Mouse (Mus musculus): Measurements from ENCODE around the gene Mapkap1. TPM values are rescaled to one million over a fixed set of nuclear protein-coding genes. Genes with fewer than 3 reads are reported as not detected.

Mapkap1 gene
- polyA plus RNA-seq (2015; fragmentation: Nextera tagmentation; extraction: Ambion mirVana): 97.8 and 100 TPM in 2 replicates

DNA sequence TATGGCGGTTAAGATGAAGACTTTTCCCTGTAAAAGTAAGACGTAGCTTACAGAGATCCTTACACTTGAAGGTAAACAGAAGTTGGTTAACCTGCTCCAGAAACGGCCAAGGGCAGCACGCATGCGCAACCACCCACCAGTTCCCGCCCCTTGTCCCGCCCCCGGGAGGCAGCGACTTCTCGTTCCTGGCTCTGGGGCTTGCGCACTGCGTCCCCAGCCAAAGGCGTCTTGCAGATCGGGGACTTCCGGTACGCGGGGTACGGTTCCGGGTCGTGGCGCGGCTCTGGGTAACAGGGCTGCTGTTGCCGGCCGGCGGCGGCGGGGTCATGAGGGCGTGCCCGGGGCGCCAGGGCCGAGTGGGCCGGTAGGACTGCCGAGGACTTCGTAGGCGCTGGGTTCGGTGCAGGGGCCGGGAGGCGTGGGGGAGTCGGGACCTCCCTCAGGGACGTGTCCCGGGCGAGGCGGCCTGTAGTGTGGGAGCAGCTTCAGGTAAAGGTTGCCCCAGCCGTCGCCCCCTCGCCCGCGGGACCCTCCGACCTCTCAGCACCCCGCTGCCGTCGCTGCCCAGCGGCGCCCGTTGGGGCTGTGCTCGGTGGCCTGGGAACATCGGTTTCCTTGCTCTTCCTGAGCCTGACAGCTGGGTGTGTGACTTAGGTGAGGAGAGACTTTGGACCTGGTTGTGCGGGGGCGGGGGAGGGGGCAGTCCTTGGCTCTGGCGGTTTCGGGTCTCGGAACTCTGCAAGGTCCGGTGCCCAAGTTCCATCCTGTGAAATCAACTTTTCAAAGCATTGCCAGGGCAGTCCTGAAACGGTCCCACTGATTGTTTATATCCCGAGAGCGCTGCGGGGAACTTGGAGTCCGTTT, at the start of gene Mapkap1:
Gene Mapkap1, plus strand, starts transcription at position 171 of the 864 bp plus-strand sequence.
- Histone ChIP-seq H3K4me2 (peak within 1 kb of the TSS; percentile 75), H3K36me3 (replicated peaks) (no peaks in the 10 kb centered on the region), H3K4me3 (peak within 1 kb of the TSS; percentile 85), H3K27me3 (replicated peaks) (no peaks in the 10 kb centered on the region), H3K4me1 (peaks cover 21% of the 10 kb centered on the region), H3K27ac (peak within 1 kb of the TSS; percentile 54; the same call in 1 of the 2 replicates), H3K9ac (peak within 1 kb of the TSS; percentile 80), H3K9me3 (no peaks in the 10 kb centered on the region)
- peak; percentile 99 for ATAC-seq (replicated peaks)
- under 1% methylated on average over 67 of the region's 68 CpGs for WGBS

GRCm38 (mm10) chr2:34363678-34364077, 42.9 kb upstream of the Mapkap1 start:
- H3K27ac ChIP-seq: no peak overlapping the region

GRCm38 (mm10) chr2:34367024-34367423, 39.5 kb upstream of the Mapkap1 start:
- no peak for ATAC-seq (replicated peaks)
- 57% methylated on average over 2 of the region's 2 CpGs for WGBS
- Histone ChIP-seq H3K27me3 (replicated peaks) (no peaks in the 10 kb centered on the region), H3K4me3 (peak overlapping the region; percentile 13; the same call in 1 of the 2 replicates), H3K9ac (no peak overlapping the region), H3K4me1 (peaks cover 23% of the 10 kb centered on the region), H3K36me3 (replicated peaks) (no peaks in the 10 kb centered on the region), H3K4me2 (peak overlapping the region; percentile 35), H3K9me3 (no peaks in the 10 kb centered on the region), H3K27ac (no peak overlapping the region)

More at GRCm38 (mm10) chr2:34363678-34364077, 42.9 kb upstream of the Mapkap1 start:
- Histone ChIP-seq H3K36me3 (replicated peaks) (no peaks in the 10 kb centered on the region), H3K4me1 (peaks cover 33% of the 10 kb centered on the region), H3K9me3 (no peaks in the 10 kb centered on the region), H3K27me3 (replicated peaks) (no peaks in the 10 kb centered on the region), H3K4me3 (no peak overlapping the region), H3K9ac (no peak overlapping the region), H3K4me2 (peak overlapping the region; percentile 27)
- ATAC-seq (replicated peaks): no peak
- WGBS: 10% methylated on average over 1 of the region's 1 CpGs

DNA sequence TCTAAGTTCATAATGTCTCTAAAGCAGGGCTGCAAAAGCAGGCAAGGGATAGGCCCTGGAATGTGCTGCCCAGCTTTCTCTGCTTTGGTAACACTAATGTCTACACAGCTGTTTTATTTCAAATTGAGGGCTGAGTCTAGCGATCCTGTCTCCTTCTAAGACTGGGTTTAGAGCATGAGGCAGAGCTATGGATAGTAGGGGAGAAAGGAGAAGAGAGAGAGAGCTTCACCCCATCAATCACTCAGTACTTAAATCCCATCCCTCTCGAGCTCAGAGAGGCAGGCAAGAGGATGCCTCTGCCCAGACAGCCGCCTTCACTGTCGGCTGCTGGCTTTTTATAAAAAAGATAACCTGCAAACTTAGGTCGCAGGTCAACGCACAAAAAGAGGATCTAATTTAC, 38.2 kb upstream of the Mapkap1 start:
- Histone ChIP-seq H3K4me2 (peak overlapping the region; percentile 46), H3K9ac (peak overlapping the region; percentile 24; the same call in 1 of the 2 replicates), H3K9me3 (no peaks in the 10 kb centered on the region), H3K27ac (peak overlapping the region; percentile 71), H3K27me3 (replicated peaks) (no peaks in the 10 kb centered on the region), H3K4me3 (peak overlapping the region; percentile 35), H3K36me3 (replicated peaks) (no peaks in the 10 kb centered on the region), H3K4me1 (peaks cover 25% of the 10 kb centered on the region)
- 15% methylated on average over 6 of the region's 6 CpGs for WGBS
- ATAC-seq (replicated peaks): no peak

DNA sequence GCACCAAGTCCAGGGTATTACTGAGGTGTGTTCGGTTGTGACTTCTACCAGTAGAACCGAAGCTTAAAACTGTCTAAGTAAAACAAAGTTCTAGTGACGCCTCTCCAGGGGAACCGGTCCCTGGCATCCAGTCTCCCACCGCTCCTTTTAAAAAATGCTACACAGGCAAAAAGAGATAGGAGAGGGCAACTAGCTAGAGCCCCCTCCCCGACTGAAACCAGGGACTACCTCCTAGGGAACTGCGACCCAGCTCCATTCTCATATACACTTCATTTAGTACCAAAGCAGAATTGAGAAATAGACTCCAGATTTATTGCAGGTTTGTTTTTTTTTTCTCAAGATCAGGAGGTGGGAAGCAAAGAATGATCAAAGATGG, 36.2 kb upstream of the Mapkap1 start:
- no peak for ATAC-seq (replicated peaks)
- H3K27ac ChIP-seq: peak overlapping the region; percentile 92
- no peaks in the 10 kb centered on the region for H3K36me3 ChIP-seq (replicated peaks)
- 4% methylated on average over 7 of the region's 7 CpGs for WGBS
- H3K27me3 ChIP-seq (replicated peaks): no peaks in the 10 kb centered on the region
- peak overlapping the region; percentile 63 for H3K4me3 ChIP-seq
- H3K4me2 ChIP-seq: peak overlapping the region; percentile 93
- H3K9me3 ChIP-seq: no peaks in the 10 kb centered on the region
- H3K9ac ChIP-seq: peak overlapping the region; percentile 81
- H3K4me1 ChIP-seq: peaks cover 23% of the 10 kb centered on the region

DNA sequence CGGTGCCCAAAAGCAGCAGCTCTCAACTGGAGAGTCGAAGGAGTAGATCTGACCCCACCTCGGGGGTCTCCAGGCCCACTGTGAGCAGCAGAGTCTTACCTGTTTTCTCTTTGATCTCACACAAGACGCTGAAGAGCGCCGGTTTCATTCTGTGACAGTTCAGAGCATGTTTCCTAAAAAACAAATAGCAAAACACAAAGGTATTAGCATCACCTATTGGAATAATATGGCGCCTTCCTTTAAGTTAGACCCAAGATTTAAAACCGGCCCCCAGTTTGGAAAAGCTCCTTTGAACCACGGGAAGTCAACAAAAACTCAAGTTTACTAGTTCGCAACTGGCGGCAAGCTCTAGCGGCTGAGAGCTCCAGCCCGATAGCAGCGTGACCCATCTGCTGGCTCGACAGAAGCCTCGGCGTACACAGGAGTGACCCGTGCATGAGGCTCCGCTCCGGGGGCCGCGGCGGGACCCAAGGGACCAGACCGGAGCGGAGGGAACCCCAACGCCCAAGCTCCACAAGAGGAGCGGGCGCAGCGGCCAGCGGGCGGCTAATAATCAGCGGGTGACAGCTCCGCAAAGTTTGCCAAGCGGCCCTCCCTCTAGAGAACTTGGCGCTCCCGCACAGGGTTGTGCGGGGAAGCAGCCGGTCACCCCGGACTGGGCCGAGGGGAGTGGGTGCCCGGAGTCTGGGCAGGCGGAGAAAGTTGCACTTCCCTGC, 35.7 kb upstream of the Mapkap1 start:
- H3K27ac ChIP-seq: peak overlapping the region; percentile 92
- peaks cover 23% of the 10 kb centered on the region for H3K4me1 ChIP-seq
- H3K36me3 ChIP-seq (replicated peaks): no peaks in the 10 kb centered on the region
- H3K4me2 ChIP-seq: peak overlapping the region; percentile 93
- H3K4me3 ChIP-seq: peak overlapping the region; percentile 63
- under 1% methylated on average over 42 of the region's 42 CpGs for WGBS
- H3K27me3 ChIP-seq (replicated peaks): no peaks in the 10 kb centered on the region
- peak overlapping the region; percentile 81 for H3K9ac ChIP-seq
- ATAC-seq (replicated peaks): no peak
- H3K9me3 ChIP-seq: no peaks in the 10 kb centered on the region

GRCm38 (mm10) chr2:34371441-34372304, 34.9 kb upstream of the Mapkap1 start:
- under 1% methylated on average over 93 of the region's 118 CpGs for WGBS
- peak overlapping the region; percentile 63 for H3K4me3 ChIP-seq
- H3K9me3 ChIP-seq: no peaks in the 10 kb centered on the region
- peak overlapping the region; percentile 81 for H3K9ac ChIP-seq
- peaks cover 23% of the 10 kb centered on the region for H3K4me1 ChIP-seq
- H3K27me3 ChIP-seq (replicated peaks): no peaks in the 10 kb centered on the region
- no peaks in the 10 kb centered on the region for H3K36me3 ChIP-seq (replicated peaks)
- peak; percentile 40 for ATAC-seq (replicated peaks)
- H3K4me2 ChIP-seq: peak overlapping the region; percentile 93
- peak overlapping the region; percentile 92 for H3K27ac ChIP-seq

- Histone ChIP-seq H3K9me3 (no peaks in the 10 kb centered on the region), H3K4me1 (peaks cover 21% of the 10 kb centered on the region), H3K27me3 (replicated peaks) (no peaks in the 10 kb centered on the region), H3K27ac (peak within 1 kb of the TSS; percentile 92), H3K4me2 (peak within 1 kb of the TSS; percentile 93), H3K36me3 (replicated peaks) (no peaks in the 10 kb centered on the region), H3K4me3 (peak within 1 kb of the TSS; percentile 63), H3K9ac (peak within 1 kb of the TSS; percentile 81)
- under 1% methylated on average over 66 of the region's 102 CpGs for WGBS
- ATAC-seq (replicated peaks): peak; percentile 93
Measured at GRCm38 (mm10) chr2:34372305-34373301, 34.0 kb upstream of the Mapkap1 start, which contains the start of gene Pbx3. Pbx3 (minus strand) TSS chr2:34373142.

GRCm38 (mm10) chr2:34373886-34374285, 32.7 kb upstream of the Mapkap1 start:
- no peak overlapping the region for H3K27ac ChIP-seq
- H3K4me1 ChIP-seq: peaks cover 14% of the 10 kb centered on the region
- H3K9me3 ChIP-seq: no peaks in the 10 kb centered on the region
- H3K9ac ChIP-seq: no peak overlapping the region
- no peaks in the 10 kb centered on the region for H3K36me3 ChIP-seq (replicated peaks)
- H3K4me3 ChIP-seq: no peak overlapping the region
- WGBS: 48% methylated on average over 3 of the region's 3 CpGs
- ATAC-seq (replicated peaks): no peak
- H3K27me3 ChIP-seq (replicated peaks): no peaks in the 10 kb centered on the region
- H3K4me2 ChIP-seq: peak overlapping the region; percentile 93

- Histone ChIP-seq H3K36me3 (replicated peaks) (no peaks in the 10 kb centered on the region), H3K9me3 (no peaks in the 10 kb centered on the region), H3K27me3 (replicated peaks) (no peaks in the 10 kb centered on the region), H3K9ac (no peak overlapping the region), H3K4me1 (peaks cover 14% of the 10 kb centered on the region), H3K4me2 (no peak overlapping the region), H3K4me3 (no peak overlapping the region), H3K27ac (no peak overlapping the region)
- 71% methylated on average over 2 of the region's 2 CpGs for WGBS
- ATAC-seq (replicated peaks): no peak
Measured at GRCm38 (mm10) chr2:34374349-34374748, 32.2 kb upstream of the Mapkap1 start.

GRCm38 (mm10) chr2:34378930-34379329, 27.6 kb upstream of the Mapkap1 start:
- H3K9me3 ChIP-seq: no peaks in the 10 kb centered on the region
- H3K9ac ChIP-seq: no peak overlapping the region
- no peaks in the 10 kb centered on the region for H3K36me3 ChIP-seq (replicated peaks)
- H3K27me3 ChIP-seq (replicated peaks): no peaks in the 10 kb centered on the region
- H3K4me1 ChIP-seq: no peaks in the 10 kb centered on the region
- no peak for ATAC-seq (replicated peaks)
- 92% methylated on average over 2 of the region's 2 CpGs for whole genome bisulfite sequencing
- no peak overlapping the region for H3K4me3 ChIP-seq
- no peak overlapping the region for H3K27ac ChIP-seq
- H3K4me2 ChIP-seq: no peak overlapping the region

All from midbrain, embryonic 15.5 days (tissue).